Mouse (Mus musculus): Measurements from ENCODE around the gene U2af1.

U2af1 gene

DNA sequence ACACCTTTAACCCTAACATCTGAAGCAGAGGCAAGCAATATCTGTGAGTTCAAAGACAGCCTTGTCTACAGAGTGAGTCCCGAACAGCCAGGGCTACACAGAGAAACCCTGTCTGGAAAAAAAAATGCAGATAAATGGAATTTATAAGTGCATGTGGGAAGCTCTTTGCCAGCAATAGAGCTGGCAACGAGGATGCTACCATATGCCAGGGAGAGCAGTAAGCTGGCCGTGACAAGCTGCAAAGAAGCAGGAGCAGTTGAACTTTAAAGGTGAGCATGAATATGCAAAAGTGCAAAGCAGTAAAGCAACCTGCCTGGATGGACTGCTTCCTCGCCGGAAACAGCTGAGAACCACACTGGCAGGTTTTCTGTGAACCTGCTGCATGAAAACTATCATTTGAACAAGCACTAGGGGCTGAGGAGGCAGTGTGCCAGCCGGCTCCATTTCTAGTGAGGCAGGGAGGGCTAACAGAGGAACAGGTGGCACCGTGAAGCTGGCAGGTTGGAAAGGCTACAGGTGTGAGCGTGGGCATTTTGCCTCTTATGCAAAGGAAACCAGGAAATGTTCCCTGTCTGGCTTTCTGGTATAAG, 2.1 kb upstream of the U2af1 start:
- no peak for DNase-seq (ENCODE audit: low spot score)

- DNase-seq (ENCODE audit: low spot score), result peak; percentile 32
Observed at GRCm38 (mm10) chr17:31658136-31658467, 590 bp downstream of the U2af1 start.

GRCm38 (mm10) chr17:31657141-31657983, 1.3 kb downstream of the U2af1 start:
- DNase-seq (ENCODE audit: low spot score), result peak; percentile 21

DNA sequence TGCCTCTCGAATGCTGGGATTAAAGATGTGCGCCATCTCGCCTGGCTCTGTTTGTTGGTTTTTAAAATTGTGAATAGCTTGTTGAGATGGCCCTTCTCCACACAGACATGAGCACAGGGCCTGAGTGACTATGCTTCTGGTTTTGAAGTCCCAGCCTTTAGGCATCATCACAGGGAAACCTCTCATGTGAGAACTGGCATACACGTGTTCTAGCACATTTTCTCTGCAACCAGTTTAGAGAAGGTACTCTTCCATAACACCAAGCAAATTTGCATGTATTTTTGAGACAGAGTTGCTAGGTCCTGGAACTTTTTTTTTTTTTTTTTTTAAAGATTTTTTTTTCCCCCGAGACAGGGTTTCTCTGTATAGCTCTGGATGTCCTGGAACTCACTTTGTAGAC, 2.0 kb downstream of the U2af1 start:
- DNase-seq (ENCODE audit: low spot score), result no peak

GRCm38 (mm10) chr17:31655366-31655765, 3.3 kb downstream of the U2af1 start:
- peak; percentile 28 for DNase-seq (ENCODE audit: low spot score)

- DNase-seq (ENCODE audit: low spot score), result no peak
Observed at GRCm38 (mm10) chr17:31653277-31653676, 5.4 kb downstream of the U2af1 start.

DNA sequence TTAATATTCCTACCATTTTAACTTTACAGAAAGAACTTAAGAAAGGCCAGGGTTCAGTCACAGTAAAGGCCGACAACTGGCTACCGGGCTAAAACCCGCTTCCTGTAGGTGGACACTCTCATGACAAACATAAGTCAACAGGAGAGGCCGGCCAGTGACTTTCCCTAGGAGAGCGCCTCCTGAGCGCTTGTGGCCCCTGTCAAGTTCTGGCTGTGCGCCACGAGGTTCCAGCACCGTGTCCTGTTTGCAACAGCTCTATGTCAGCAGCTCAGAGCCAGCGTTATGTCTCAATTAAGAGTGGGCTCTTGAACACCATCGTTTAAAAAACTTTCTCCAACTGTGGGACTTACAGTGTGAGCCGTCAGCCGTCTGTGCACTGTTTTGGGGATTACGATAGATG, 6.5 kb downstream of the U2af1 start:
- DNase-seq (ENCODE audit: low spot score), result no peak

GRCm38 (mm10) chr17:31646199-31647002, 12.3 kb downstream of the U2af1 start:
- no peak for DNase-seq (ENCODE audit: low spot score)

GRCm38 (mm10) chr17:31642913-31643312, 15.8 kb downstream of the U2af1 start:
- DNase-seq (ENCODE audit: low spot score), result no peak

GRCm38 (mm10) chr17:31642331-31642730, 16.4 kb downstream of the U2af1 start:
- DNase-seq (ENCODE audit: low spot score), result no peak

GRCm38 (mm10) chr17:31639651-31640050, 19.0 kb downstream of the U2af1 start:
- peak; percentile 20 for DNase-seq (ENCODE audit: low spot score)

DNA sequence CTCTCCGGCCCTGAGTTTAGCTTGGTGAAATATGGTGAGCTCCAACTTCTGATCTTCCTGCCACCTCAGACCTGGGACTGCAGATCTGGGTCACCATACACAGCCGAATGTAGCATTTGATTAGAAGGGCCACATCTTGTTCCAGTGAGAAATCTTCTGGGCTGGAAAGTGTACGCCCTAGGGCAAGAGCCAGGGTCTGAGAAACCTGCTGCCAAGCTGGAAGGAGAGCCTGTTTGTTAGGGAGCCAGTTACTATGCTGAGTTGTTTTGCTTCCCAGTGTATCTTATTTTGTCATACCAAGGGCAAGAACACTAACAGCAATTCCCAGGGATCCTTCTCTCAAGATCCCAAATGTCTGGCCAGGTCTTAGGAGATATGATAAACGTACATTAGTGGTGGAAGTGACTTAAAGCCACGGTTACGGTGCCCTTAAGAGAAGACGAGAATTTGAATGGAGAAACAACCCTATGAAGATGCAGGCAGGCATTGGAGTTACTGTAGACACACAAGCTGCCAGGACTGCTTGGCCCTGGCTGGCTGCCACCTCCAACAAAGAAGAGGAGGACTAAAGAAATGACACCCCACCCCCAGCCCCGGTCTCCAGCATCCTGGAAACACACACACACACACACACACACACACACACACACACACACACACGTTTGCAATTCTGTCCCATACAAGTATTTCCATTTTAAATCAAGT, 20.7 kb downstream of the U2af1 start:
- DNase-seq (ENCODE audit: low spot score), result peak; percentile 58

- no peak for DNase-seq (ENCODE audit: low spot score)
Observed at GRCm38 (mm10) chr17:31636942-31637811, 21.5 kb downstream of the U2af1 start, which contains the start of gene Cbs. Cbs (minus strand) TSS chr17:31637238.

- no peak for DNase-seq (ENCODE audit: low spot score)
Observed at GRCm38 (mm10) chr17:31636277-31636941, 22.3 kb downstream of the U2af1 start.

GRCm38 (mm10) chr17:31635781-31636180, 22.9 kb downstream of the U2af1 start:
- no peak for DNase-seq (ENCODE audit: low spot score)

- no peak for DNase-seq (ENCODE audit: low spot score)
Observed at GRCm38 (mm10) chr17:31634896-31635295, 23.8 kb downstream of the U2af1 start.

GRCm38 (mm10) chr17:31633007-31633406, 25.7 kb downstream of the U2af1 start:
- no peak for DNase-seq (ENCODE audit: low spot score)

GRCm38 (mm10) chr17:31631081-31631800, 27.5 kb downstream of the U2af1 start:
- DNase-seq (ENCODE audit: low spot score), result no peak

DNA sequence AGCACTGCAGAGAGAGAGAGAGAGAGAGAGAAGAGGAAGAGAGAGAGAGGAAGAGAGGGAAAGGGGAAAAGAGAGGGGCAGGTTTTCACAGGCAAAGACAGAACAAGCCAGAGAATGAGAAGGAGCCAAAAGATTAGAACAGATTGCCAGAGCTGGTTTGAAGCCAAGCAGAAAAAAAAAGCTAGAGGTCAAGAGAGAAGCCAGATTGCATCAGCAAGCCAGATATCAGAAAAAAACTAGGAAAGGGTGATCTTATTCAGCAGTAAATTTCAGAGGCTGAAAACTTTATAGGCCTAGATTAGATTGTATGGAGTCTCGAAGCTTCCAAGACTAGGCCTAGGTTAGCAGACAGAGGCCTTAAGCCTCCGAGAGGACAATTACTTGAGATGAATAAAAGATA, 30.7 kb downstream of the U2af1 start:
- no peak for DNase-seq (ENCODE audit: low spot score)

DNA sequence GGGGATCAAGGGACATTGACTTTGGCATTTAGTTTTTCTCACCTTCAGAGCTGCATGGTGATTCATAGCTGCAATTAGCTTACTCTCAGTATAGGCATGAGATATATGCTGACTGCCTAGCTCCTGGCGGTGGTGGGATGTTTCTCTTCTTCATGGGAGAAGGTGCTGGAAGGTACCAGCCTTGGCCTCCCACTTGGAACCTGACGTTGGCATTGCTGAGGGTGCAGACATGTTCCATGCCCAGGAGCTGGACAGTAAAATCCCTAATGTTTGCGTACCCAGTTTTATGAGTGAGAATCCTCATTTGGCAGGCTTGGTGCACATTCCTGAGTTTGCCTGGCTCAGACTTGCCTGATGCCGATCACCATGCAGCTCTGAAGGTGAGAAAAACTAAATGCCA, 35.6 kb downstream of the U2af1 start:
- DNase-seq (ENCODE audit: low spot score), result no peak
